Comparison of ENCODE assay signal across 15 mouse cellular contexts in the genomic region with DNA sequence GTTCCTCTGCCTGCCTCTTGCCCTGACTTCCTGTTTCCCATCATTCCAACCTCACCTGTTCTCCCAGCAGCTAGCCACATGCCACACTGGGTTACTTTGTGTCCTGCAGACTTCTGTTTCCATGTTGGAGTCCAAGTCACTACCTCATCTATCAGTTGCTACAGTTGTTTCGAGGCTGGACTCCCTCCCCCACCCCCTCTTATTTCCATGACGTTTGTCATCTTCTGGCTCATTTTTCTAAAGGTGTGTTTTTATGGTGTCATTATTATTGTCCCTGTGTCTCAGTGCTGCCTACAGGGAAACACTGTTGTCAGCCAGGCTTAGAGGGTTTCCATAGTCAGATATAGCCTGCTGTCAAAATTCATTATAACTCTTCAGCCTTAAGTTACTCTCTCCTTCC.
"Had no signal": no experiment of that assay in that cellular context is flagged by ENCODE, and none has a peak within 500 bp of the region (broad histone marks: within the 10 kb centered on the region; RNA-seq: fewer than 3 reads in every experiment).

No protein-coding gene starts in this region.

- H3K4me1 ChIP-seq: megakaryocyte, embryonic 14.5 days; midbrain, embryonic 12.5 days had no signal

- H3K4me2 ChIP-seq: limb, embryonic 13.5 days; liver, embryonic 11.5 days; liver, embryonic 15.5 days; lung, embryonic 14.5 days; midbrain, embryonic 12.5 days; stomach, embryonic 15.5 days had no signal

- H3K9ac ChIP-seq: limb, embryonic 13.5 days; liver, embryonic 15.5 days; lung, embryonic 14.5 days; midbrain, embryonic 12.5 days; stomach, embryonic 15.5 days had no signal

- H3K27ac ChIP-seq: layer of hippocampus, adult 2 months; limb, embryonic 13.5 days; liver, embryonic 15.5 days; macrophage; midbrain, embryonic 12.5 days; stomach, embryonic 15.5 days had no signal

- H3K27me3 ChIP-seq: limb, embryonic 13.5 days; liver, embryonic 15.5 days; megakaryocyte, embryonic 14.5 days; midbrain, embryonic 12.5 days; stomach, embryonic 15.5 days had no signal

- H3K4me3 ChIP-seq: layer of hippocampus, adult 2 months; limb, embryonic 13.5 days; liver, embryonic 15.5 days; megakaryocyte, embryonic 14.5 days; midbrain, embryonic 12.5 days; stomach, embryonic 15.5 days had no signal

- H3K9me3 ChIP-seq: limb, embryonic 13.5 days; liver, embryonic 15.5 days; midbrain, embryonic 12.5 days; stomach, embryonic 15.5 days had no signal

- H3K36me3 ChIP-seq: liver, embryonic 15.5 days; stomach, embryonic 15.5 days had no signal

- DNase-seq: kidney, postnatal 10 days; kidney, postnatal 4 days; lung, postnatal 14 days; right cerebral cortex, postnatal 14 days; thymus, adult 2 months; thymus, postnatal 36 days had no signal
